36 mouse cellular contexts compared by ENCODE assay signal in genomic region chr11:49684237-49684973, GRCm38 (mm10). TPM values are rescaled to one million over a fixed set of nuclear protein-coding genes. Genes with fewer than 3 reads are reported as not detected.
DNase-seq lines count a peak whose midpoint lies in the region; ATAC-seq lines count a peak whose summit lies in the region.
"Had no signal": no experiment of that assay in that cellular context is flagged by ENCODE, and none has a peak within 500 bp of the region (broad histone marks: within the 10 kb centered on the region; RNA-seq: fewer than 3 reads in every experiment).

No protein-coding gene starts in this region.

- intact Hi-C loops in heart, postnatal 25 days (cut with DNase I) = no loop called here
- intact Hi-C loops in heart, postnatal 10 days (cut with DNase I) = no loop called here

- no peak overlapping the region for H3K4me3 ChIP-seq in heart, embryonic 13.5 days
- H3K4me3 ChIP-seq: embryonic facial prominence, embryonic 13.5 days; forebrain, embryonic 10.5 days; forebrain, embryonic 15.5 days; limb, embryonic 13.5 days; liver, embryonic 12.5 days; megakaryocyte, embryonic 14.5 days; midbrain, embryonic 13.5 days; neural tube, embryonic 13.5 days had no signal

- H3K4me2 ChIP-seq in heart, embryonic 13.5 days = peak overlapping the region; percentile 51
- H3K4me2 ChIP-seq: embryonic facial prominence, embryonic 13.5 days; forebrain, embryonic 15.5 days; hindbrain, embryonic 14.5 days; limb, embryonic 13.5 days; liver, embryonic 12.5 days; midbrain, embryonic 13.5 days; neural tube, embryonic 13.5 days had no signal

- 56% methylated on average over 12 of the region's 12 CpGs for WGBS in heart, embryonic 13.5 days

- no peak for ATAC-seq in heart, embryonic 13.5 days (ENCODE audit: extremely low read depth, insufficient number of reproducible peaks, low FRiP score, low TSS enrichment)
- ATAC-seq in granulocyte monocyte progenitor cell, adult 5-6 weeks (replicated peaks; ENCODE audit: poor library complexity, severe bottlenecking) = no peak
- ATAC-seq: activated CD4-positive, CD25-positive, alpha-beta regulatory T cell, adult 4 months; CD4-positive, CD25-positive, alpha-beta regulatory T cell, adult 4 months; forebrain, embryonic 15.5 days; intestine, postnatal 0 days; liver, embryonic 12.5 days; liver, postnatal 0 days; midbrain, embryonic 13.5 days had no signal

- peaks cover 90% of the 10 kb centered on the region for H3K36me3 ChIP-seq in heart, embryonic 13.5 days

- peak overlapping the region; percentile 91 for H3K27ac ChIP-seq in heart, embryonic 13.5 days (replicated peaks)
- H3K27ac ChIP-seq: embryonic facial prominence, embryonic 13.5 days; forebrain, embryonic 10.5 days; forebrain, embryonic 15.5 days; hindbrain, embryonic 14.5 days; limb, embryonic 13.5 days; liver, embryonic 12.5 days; midbrain, embryonic 13.5 days; neural tube, embryonic 13.5 days had no signal

- no peaks in the 10 kb centered on the region for H3K9me3 ChIP-seq in heart, embryonic 13.5 days
- H3K9me3 ChIP-seq: embryonic facial prominence, embryonic 13.5 days; forebrain, embryonic 10.5 days; forebrain, embryonic 15.5 days; limb, embryonic 13.5 days; liver, embryonic 12.5 days; megakaryocyte, embryonic 14.5 days; midbrain, embryonic 13.5 days; neural tube, embryonic 13.5 days had no signal

- no peaks in the 10 kb centered on the region for H3K27me3 ChIP-seq in heart, embryonic 13.5 days (replicated peaks)
- H3K27me3 ChIP-seq: embryonic facial prominence, embryonic 13.5 days; forebrain, embryonic 15.5 days; limb, embryonic 13.5 days; liver, embryonic 12.5 days; megakaryocyte, embryonic 14.5 days; midbrain, embryonic 13.5 days; neural tube, embryonic 13.5 days had no signal

- peak; percentile 27 to 39 for DNase-seq in heart, adult 18-20 months
- DNase-seq in heart, postnatal 25 days (ENCODE audit: low spot score) = no peak
- peak; percentile 14 for DNase-seq in heart, adult 8-10 months (ENCODE audit: low spot score)
- peak; percentile 44 to 45 for DNase-seq in heart, postnatal 10 days
- no peak for DNase-seq in lung, postnatal 10 days
- DNase-seq in frontal cortex, postnatal 14 days (ENCODE audit: low spot score in 2 of 2) = no peak
- DNase-seq: adrenal gland, adult 2 months; adrenal gland, postnatal 36 days; cerebellum, adult 18-20 months; cerebellum, postnatal 10 days; gastrocnemius, postnatal 14 days; kidney, postnatal 14 days; liver, postnatal 0 days; lung, postnatal 4 days; right cerebral cortex, adult 18-20 months; right cerebral cortex, postnatal 4 days had no signal

- H3K4me1 ChIP-seq in heart, embryonic 13.5 days = peaks cover 7% of the 10 kb centered on the region; the same call in 1 of the 2 replicates
- H3K4me1 ChIP-seq: embryonic facial prominence, embryonic 13.5 days; forebrain, embryonic 10.5 days; forebrain, embryonic 15.5 days; limb, embryonic 13.5 days; liver, embryonic 12.5 days; midbrain, embryonic 13.5 days; neural tube, embryonic 13.5 days had no signal

- no peak overlapping the region for H3K9ac ChIP-seq in heart, embryonic 13.5 days
- H3K9ac ChIP-seq: embryonic facial prominence, embryonic 13.5 days; forebrain, embryonic 15.5 days; hindbrain, embryonic 14.5 days; limb, embryonic 13.5 days; liver, embryonic 12.5 days; liver, postnatal 0 days; midbrain, embryonic 13.5 days; neural tube, embryonic 13.5 days had no signal

RNA-seq across cellular contexts. Expression of gene Scgb3a1, which starts 21.0 kb away (rescaled TPM):
- total RNA-seq in heart, adult 18-20 months (2021) = 100 to 1,000 TPM in 1 of 2 experiments, not detected in 1; 127 TPM
- total RNA-seq in heart, postnatal 25 days (2021) = 1 to 10 TPM; 1.2 to 1.4 TPM
- total RNA-seq in heart, adult 8-10 months (2022) = 1 to 10 TPM in 2 of 4 experiments, under 1 TPM in 1, not detected in 1; 0.72 to 2.7 (median 1.4) TPM
- 0.44 TPM in 1 of 2 replicates, not detected in the other for polyA plus RNA-seq in heart, embryonic 13.5 days (2015; fragmentation: Nextera tagmentation; extraction: Ambion mirVana)
- 10 to 100 TPM in 1 of 2 experiments, not detected in 1; 15.7 TPM for total RNA-seq in heart, postnatal 10 days (2021)
- 0.86 TPM in 1 of 2 replicates, not detected in the other for total RNA-seq in granulocyte monocyte progenitor cell, adult 5-6 weeks (2014; fragmentation: Nextera tagmentation)
- not detected in 2 replicates for total RNA-seq in granulocyte monocyte progenitor cell, adult 5-6 weeks (2017)
- total RNA-seq: adrenal gland, adult 2 months; adrenal gland, postnatal 36 days; common myeloid progenitor, adult 5-6 weeks; gastrocnemius, postnatal 14 days; hematopoietic stem cell, adult 5-6 weeks; layer of hippocampus, adult 18-20 months; left cerebral cortex, adult 18-20 months had no signal
- polyA plus RNA-seq: adrenal gland, adult 2 months; brain, embryonic 14.5 days; embryonic facial prominence, embryonic 13.5 days; forebrain, embryonic 10.5 days; forebrain, embryonic 15.5 days; hindbrain, embryonic 14.5 days; kidney, embryonic 14.5 days; limb, embryonic 13.5 days; liver, embryonic 12.5 days; midbrain, embryonic 13.5 days; neural tube, embryonic 13.5 days had no signal

RNA-seq across cellular contexts. Expression of gene Cnot6, which starts 28.1 kb away (rescaled TPM):
- total RNA-seq in heart, adult 18-20 months (2021) = 10 to 100 TPM; 21.0 to 21.5 TPM
- total RNA-seq in heart, postnatal 25 days (2021) = 10 to 100 TPM; 20.9 to 25.0 TPM
- total RNA-seq in heart, adult 8-10 months (2022) = 10 to 100 TPM; 18.1 to 21.6 (median 20.2) TPM
- 36.8 and 38.2 TPM in 2 replicates for polyA plus RNA-seq in heart, embryonic 13.5 days (2015; fragmentation: Nextera tagmentation; extraction: Ambion mirVana)
- total RNA-seq in heart, postnatal 10 days (2021) = 10 to 100 TPM; 49.2 to 56.2 TPM
- 73.3 and 77.8 TPM in 2 replicates for total RNA-seq in granulocyte monocyte progenitor cell, adult 5-6 weeks (2014; fragmentation: Nextera tagmentation)
- total RNA-seq in granulocyte monocyte progenitor cell, adult 5-6 weeks (2017) = 42.2 and 52.8 TPM in 2 replicates

Comparison
In these comparisons a context has a peak if more than half of its experiments do, and no peak if none do; other contexts are left out.
1. DNase-seq: peak in heart, adult 18-20 months (2 of 2), heart, adult 8-10 months (single experiment) and heart, postnatal 10 days (2 of 2); none in heart, postnatal 25 days (single experiment), lung, postnatal 10 days (single experiment) and frontal cortex, postnatal 14 days (0 of 2).